Mouse (Mus musculus) ES-E14 (cell line): ENCODE results near the gene Gm28308.

ENCODE experiments used
- CHD2 ChIP-seq: IDR thresholded peaks from 2 replicates; pipeline ENCODE4 v1.6.1; 2014; ENCODE audit warnings: mild to moderate bottlenecking, low read depth, low read length, inconsistent platforms
- HCFC1 ChIP-seq: IDR thresholded peaks from 2 replicates; pipeline ENCODE4 v1.6.1; 2012; ENCODE audit warnings: low read length, inconsistent platforms, borderline replicate concordance; ENCODE audit not compliant: insufficient read depth
- ZC3H11A ChIP-seq: IDR thresholded peaks from 2 replicates; pipeline ENCODE4 v1.6.1; 2012; ENCODE audit warnings: low read depth, mild to moderate bottlenecking, inconsistent platforms, low read length, borderline replicate concordance
- ZNF384 ChIP-seq: IDR thresholded peaks from 2 replicates; pipeline ENCODE4 v1.6.1; 2012; ENCODE audit warnings: low read depth, low read length, inconsistent platforms

GRCm38 (mm10) chr6:52245757-52246142 lies 32.6 kb upstream of the Gm28308 start, which contains the start of gene Hoxa11:
- no peak for TF ChIP-seq ZC3H11A
- TF ChIP-seq CHD2, result no peak
- peak; percentile 62; the same call in 1 of the 2 replicates for TF ChIP-seq ZNF384
- TF ChIP-seq HCFC1, result no peak
